Mouse (Mus musculus) CD8-positive naive resting alpha-beta T cell, adult 2 months (primary cell): ENCODE measurements at regions not wholly inside any gene's neighbourhood (a gene's known extent, or its start where the extent isn't known, plus 50 kb on each side); places are given as distances from the start of the nearest gene placed in this dataset.

Source experiments
- DNase-seq, 2 experiments: peaks; one replicate each; pipeline ENCODE4 v3.0.0; 2022; ENCODE audit warnings: low read depth in 2 of 2, low spot score in 2 of 2

GRCm38 (mm10) chr12:16269706-16270105 is 341.1 kb downstream of the Lpin1 start:
- no peak for DNase-seq

GRCm38 (mm10) chr12:16268621-16269165 is 342.1 kb downstream of the Lpin1 start:
- no peak for DNase-seq

- DNase-seq = no peak
These were observed 349.3 kb downstream of the Lpin1 start for GRCm38 (mm10) chr12:16261465-16261864.

- DNase-seq = no peak
These were observed 349.8 kb downstream of the Lpin1 start for GRCm38 (mm10) chr12:16260981-16261380.

GRCm38 (mm10) chr12:16260501-16260900 is 350.3 kb downstream of the Lpin1 start:
- no peak for DNase-seq

GRCm38 (mm10) chr12:16250621-16251020 is 360.1 kb downstream of the Lpin1 start:
- DNase-seq = no peak

GRCm38 (mm10) chr12:16250096-16250495 is 360.7 kb downstream of the Lpin1 start:
- DNase-seq = no peak

- no peak for DNase-seq
These were observed 371.0 kb downstream of the Lpin1 start for GRCm38 (mm10) chr12:16239792-16240191.

- DNase-seq = no peak
These were observed 373.3 kb downstream of the Lpin1 start for GRCm38 (mm10) chr12:16237498-16237897.

GRCm38 (mm10) chr12:16233559-16233958 is 377.2 kb downstream of the Lpin1 start:
- no peak for DNase-seq

- DNase-seq = no peak
These were observed 377.9 kb downstream of the Lpin1 start for GRCm38 (mm10) chr12:16232828-16233227.

- no peak for DNase-seq
These were observed 378.7 kb downstream of the Lpin1 start for GRCm38 (mm10) chr12:16232051-16232450.

GRCm38 (mm10) chr12:16231093-16231492 is 379.7 kb downstream of the Lpin1 start:
- peak in 1 of 2 experiments; percentile 16 for DNase-seq

- DNase-seq = no peak
These were observed 385.3 kb downstream of the Lpin1 start for GRCm38 (mm10) chr12:16225428-16225827.

- DNase-seq = no peak
These were observed 387.8 kb downstream of the Lpin1 start for GRCm38 (mm10) chr12:16222836-16223450.

GRCm38 (mm10) chr12:16222205-16222604 is 388.6 kb downstream of the Lpin1 start:
- DNase-seq = no peak

GRCm38 (mm10) chr12:16221142-16221541 is 389.6 kb downstream of the Lpin1 start:
- DNase-seq = no peak

GRCm38 (mm10) chr12:16220561-16220960 is 390.2 kb downstream of the Lpin1 start:
- no peak for DNase-seq

- no peak for DNase-seq
These were observed 391.9 kb downstream of the Lpin1 start for GRCm38 (mm10) chr12:16218906-16219305.

GRCm38 (mm10) chr12:16210553-16210952 is 393.8 kb upstream of the Trib2 start:
- no peak for DNase-seq

- no peak for DNase-seq
These were observed 393.4 kb upstream of the Trib2 start for GRCm38 (mm10) chr12:16210111-16210510.

GRCm38 (mm10) chr12:16204941-16205340 is 388.2 kb upstream of the Trib2 start:
- DNase-seq = no peak

GRCm38 (mm10) chr12:16196917-16197316 is 380.2 kb upstream of the Trib2 start:
- no peak for DNase-seq
